Mouse (Mus musculus) left cerebral cortex, postnatal 10 days (tissue): ENCODE data around the gene Prss16. TPM values are rescaled to one million over a fixed set of nuclear protein-coding genes. Genes with fewer than 3 reads are reported as not detected.
"Not testable (repeated sequence)": the region's sequence is repeated elsewhere in the genome, so short reads cannot be mapped to it uniquely, and the experiment has no call there.

Experiments
- DNase-seq, 2 experiments: peaks; one replicate each; pipeline ENCODE4 v3.0.0; 2021 to 2022; ENCODE audit warnings: low spot score in 2 of 2, mixed read lengths in 1 of 2; ENCODE audit errors: extremely low spot score in 1 of 2
- intact Hi-C: fragments of 180-260 bp; cut with DNase I; formaldehyde crosslinking; loops from one replicate; pipeline ENCODE4 v1.15.1; 2025
- total RNA-seq, 2 experiments: library from RNA; stranded (reverse); gene quantifications; 2 replicates each; pipeline ENCODE4 v1.2.3; 2021

Gene Prss16
- total RNA-seq, 2 experiments from 2014 or later = 0.55 TPM; not detected in 1

DNA sequence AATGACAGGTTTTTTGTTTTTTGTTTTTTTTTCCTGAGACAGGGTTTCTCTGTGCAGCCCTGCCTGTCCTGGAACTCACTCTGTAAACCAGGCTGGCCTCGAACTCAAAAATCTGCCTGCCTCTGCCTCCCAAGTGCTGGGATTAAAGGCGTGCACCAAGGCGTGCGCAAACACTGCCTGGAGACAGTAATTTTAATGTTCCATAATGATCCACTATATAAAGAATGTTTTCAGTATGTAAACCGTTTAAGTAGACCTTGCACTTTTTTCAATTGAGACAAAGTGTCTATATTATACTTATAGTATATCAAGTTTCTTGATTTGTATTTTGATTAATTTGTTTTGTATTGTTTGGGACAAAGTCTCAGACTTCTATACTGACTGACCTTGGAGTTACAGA, 29.8 kb upstream of the Prss16 start:
- no peak for DNase-seq
- intact Hi-C loops = no loop called here

DNA sequence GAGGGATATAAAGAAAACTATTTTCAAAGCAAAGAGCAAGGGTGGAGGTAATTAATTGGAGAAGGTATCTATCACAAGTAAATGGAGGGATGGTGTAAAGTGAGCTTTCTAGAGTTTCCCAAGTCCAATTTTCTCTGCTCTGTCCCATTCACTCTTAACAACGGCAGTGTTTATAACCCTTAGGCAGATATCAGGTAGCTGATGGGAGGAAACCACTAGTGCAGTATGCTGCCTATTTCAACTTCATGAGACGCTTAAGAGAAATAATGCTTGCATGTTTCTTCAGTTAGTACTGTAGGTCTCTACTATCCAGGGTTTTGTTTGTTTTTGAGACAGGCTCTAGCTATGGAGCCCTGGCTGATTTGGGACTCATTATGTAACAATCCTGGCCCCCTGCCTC, 27.9 kb upstream of the Prss16 start:
- intact Hi-C loops = no loop called here
- no peak for DNase-seq

DNA sequence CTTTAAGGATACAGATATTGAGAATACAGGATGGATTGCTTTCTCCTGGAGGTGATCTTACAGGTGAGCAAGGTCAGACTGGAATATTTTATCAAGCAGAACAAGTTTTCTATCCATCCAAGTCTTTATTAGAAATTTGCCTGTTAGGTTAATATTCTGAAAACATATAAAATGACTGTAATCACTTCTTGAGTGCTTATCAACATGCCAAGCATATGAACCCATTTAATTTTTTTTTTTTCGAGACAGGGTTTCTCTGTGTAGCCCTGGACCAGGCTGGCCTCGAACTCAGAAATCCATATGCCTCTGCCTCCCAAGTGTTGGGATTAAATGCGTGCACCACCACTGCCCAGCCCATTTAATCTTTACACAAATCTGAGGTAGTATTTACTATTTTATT, 27.4 kb upstream of the Prss16 start:
- DNase-seq = no peak
- intact Hi-C loops = no loop called here

DNA sequence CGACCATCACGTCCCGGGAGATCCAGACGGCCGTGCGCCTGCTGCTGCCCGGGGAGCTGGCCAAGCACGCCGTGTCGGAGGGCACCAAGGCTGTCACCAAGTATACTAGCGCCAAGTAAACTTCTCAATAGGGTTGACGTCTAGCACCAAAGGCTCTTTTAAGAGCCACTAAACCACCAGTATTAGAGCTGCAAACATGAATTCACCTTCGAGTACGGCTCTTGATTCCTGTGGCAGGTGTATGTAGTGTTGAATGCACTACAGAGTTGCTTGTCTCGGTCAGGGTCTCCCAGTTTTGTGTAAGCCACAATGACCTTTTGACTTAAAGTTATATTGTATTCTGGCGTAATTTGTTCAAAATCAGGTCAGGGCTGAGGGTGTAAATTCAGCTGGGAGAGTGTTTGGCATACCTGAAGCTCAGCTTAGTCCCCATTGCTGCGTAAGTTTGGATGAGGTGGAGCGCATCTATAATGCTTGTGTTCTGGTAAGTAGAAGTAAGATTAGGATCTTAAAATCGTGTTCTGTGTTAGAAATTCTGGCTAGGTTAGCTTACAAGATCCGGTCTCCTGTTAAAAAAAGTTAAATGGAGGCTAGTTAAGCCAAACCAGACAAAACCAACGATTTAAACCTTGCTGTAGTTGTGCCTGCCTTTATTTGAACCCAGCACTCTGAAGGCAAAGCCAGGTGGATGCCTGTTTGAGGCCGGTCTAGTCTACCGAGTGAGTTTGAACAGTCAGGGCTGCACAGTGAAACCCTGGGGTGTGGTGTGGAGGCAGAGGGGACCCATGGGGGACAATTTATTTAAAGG, 26.8 kb upstream of the Prss16 start:
- intact Hi-C loops = no loop called here
- DNase-seq = no peak

DNA sequence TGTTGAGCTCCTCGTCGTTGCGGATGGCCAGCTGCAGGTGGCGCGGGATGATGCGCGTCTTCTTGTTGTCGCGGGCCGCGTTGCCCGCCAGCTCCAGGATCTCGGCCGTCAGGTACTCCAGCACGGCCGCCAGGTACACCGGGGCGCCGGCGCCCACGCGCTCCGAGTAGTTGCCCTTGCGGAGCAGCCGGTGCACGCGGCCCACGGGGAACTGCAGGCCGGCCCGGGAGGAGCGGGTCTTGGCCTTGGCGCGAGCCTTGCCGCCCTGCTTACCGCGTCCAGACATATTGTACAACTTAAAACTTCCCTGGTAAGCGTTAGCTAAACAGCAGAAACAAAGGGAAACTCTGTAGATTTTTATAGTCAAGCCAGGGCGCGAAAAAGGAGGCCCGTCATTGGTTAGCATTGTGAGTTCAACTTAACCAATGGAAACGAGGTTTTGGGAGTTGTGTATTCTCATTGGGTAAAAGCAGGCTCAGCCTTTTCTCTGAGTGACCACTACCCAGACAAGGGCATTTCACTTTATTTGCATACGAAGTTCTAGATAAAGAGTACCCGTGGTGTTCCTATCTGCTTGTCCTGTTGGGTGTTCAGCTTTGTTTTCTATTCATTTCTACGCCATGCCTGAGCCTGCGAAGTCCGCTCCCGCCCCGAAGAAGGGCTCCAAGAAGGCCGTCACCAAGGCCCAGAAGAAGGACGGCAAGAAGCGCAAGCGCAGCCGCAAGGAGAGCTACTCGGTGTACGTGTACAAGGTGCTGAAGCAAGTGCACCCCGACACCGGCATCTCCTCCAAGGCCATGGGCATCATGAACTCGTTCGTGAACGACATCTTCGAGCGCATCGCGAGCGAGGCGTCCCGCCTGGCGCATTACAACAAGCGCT, 26.0 kb upstream of the Prss16 start, which contains the start of the genes Hist1h2ah and Hist1h2bk:
Hist1h2ah (minus strand) TSS at position 302 of the 882 bp plus-strand sequence.
Hist1h2bk (plus strand) TSS at position 604 of the 882 bp plus-strand sequence.
- DNase-seq = peak; percentile 78 to 92
- intact Hi-C loops = not testable (repeated sequence)

DNA sequence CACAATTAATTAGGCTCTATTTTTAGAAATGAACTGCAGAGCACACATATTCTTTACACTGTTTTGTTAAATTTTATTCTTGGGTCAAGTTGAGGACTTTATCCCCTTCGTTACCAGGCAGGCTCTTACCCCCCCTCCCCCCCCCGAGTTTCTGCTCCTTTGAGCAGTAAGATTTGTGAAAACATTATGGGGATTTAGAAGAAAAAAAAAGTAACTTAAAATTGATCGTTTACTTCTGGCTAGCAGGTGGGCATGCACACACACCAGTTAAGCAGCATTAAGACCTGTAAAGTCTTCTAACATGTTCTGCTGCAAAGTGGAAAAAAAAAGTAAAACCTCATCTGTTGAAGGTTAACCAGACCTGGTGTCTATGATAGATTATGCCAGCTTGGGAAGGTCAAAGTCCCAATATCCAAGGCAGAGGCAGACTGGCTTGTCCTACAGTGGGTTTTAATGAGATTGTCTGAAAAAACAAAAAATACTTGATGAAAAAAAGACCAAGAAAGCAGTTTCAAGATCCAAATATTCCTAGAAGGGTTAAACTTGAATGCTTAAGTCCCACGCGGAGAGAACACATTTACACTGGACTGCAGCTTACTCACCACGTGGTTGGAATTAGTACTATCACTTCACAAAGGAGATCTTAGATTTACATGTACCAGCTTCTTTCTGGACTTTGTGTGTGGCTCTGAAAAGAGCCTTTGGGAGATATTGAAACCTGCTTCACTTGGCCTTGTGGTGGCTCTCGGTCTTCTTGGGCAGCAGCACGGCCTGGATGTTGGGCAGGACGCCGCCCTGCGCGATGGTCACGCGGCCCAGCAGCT, 25.1 kb upstream of the Prss16 start:
- intact Hi-C loops = no loop called here
- DNase-seq = no peak

DNA sequence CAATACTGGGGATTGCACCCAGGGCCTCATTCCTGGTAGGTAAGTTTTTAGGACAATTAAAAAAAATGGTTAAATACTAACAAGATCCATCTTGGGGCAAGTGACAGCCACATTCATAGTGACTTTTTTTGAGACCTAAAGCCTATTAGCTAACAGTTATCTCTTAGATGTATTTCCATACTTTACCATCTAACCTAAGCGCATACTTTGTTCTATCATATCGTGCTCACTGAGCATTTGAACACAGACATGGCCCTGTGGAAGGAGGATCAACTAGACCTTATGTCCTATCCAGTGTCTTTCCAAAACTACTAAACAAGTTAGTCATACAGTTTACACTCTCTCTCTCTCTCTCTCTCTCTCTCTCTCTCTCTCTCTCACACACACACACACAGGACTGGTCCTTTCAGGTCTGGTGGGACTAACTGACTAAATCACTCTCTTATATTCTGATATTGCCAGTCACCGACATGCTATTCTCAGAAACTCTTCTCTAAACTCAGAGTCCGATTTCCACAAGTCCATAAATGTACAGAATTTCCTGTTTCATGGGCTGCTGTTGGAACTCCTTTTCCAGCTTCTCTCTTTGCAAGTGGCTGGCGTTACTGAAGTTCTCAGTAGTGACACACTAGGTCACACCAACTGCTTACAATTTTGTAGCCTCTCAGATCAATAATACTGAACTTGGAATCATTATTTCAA, 24.4 kb upstream of the Prss16 start:
- intact Hi-C loops = no loop called here
- DNase-seq = no peak

DNA sequence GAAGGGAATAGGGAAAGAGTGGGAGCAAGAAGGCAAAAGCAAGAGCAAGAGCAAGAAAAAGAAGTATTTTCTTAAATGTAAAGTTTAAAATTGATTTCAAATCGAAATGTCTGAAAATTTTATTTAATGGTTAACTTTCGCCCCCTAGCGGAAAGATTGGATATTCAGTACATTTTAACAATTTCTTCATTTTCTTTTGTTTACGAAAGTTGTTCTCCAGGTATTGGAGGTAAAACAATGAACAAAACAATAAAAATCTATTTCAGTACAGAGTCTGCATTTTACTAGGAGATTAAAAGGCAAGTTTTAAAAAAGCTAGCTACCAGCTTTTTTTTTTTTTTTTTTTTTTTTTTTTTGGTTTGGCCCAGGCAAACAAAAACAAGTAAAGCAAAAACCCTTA, 21.0 kb upstream of the Prss16 start:
- DNase-seq = no peak
- intact Hi-C loops = no loop called here

DNA sequence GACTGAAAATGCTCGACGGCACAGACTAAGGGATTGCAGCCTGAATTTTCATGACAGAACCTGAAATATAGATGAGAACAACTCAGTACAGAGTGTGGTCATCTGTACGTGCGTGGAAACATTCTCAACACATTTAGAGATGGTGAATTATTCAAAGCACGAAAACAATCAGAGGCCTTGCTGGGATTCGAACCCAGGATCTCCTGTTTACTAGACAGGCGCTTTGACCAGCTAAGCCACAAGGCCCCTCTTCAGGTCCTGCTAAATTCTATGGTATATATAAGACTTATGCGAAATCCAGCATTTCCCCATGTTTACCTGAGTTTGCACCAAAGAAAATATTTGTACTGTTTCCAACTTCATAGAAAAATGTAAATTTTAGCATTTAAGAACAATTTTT, 20.4 kb upstream of the Prss16 start:
- DNase-seq = no peak
- intact Hi-C loops = loop anchor here (5.0 to 10.0 kb wide), 4 partner anchors 315 to 1492 kb away; partner anchors contain the start of genes Hist1h2ai, Hist1h2bl and Hist1h3h

DNA sequence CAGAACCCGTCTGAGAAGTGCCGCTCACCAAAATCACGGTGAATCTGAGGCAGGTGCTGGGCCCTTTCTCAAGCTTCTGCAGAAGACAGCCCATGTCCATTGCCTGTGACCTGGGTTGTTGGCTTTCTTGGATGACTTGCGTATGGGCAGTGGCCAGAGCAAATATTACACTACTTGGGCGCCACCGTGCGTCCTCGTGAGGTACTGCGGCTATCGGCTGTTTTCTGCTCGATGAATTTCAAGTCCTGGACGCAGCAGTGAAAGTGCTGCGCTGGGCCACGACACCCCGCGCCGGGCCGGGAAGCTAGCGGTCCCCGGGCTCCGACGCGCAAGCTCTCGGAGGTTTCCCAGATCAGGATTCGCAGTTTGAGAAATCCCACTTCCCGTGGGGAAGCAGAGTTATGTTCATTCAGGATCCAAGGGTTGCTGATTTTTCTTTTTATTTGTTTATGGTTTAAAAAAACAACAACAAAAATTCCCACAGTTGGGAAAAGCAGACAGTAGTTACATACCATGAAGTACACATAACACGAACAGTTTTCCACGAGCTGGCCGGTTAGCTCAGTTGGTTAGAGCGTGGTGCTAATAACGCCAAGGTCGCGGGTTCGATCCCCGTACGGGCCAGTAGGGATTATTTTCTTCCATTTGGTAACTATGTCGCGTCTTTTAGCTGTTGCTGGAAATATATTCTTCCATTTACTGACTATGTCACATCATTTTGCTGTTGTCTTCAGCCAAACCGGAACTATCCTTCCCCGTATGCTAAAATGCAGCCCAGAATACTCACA, 19.3 kb upstream of the Prss16 start:
- intact Hi-C loops = loop anchor here (1.0 to 10.0 kb wide), 5 partner anchors 55 to 1493 kb away; partner anchors contain the start of genes Hist1h2ai, Hist1h2bl and Hist1h3h
- peak; percentile 90 to 91 for DNase-seq

DNA sequence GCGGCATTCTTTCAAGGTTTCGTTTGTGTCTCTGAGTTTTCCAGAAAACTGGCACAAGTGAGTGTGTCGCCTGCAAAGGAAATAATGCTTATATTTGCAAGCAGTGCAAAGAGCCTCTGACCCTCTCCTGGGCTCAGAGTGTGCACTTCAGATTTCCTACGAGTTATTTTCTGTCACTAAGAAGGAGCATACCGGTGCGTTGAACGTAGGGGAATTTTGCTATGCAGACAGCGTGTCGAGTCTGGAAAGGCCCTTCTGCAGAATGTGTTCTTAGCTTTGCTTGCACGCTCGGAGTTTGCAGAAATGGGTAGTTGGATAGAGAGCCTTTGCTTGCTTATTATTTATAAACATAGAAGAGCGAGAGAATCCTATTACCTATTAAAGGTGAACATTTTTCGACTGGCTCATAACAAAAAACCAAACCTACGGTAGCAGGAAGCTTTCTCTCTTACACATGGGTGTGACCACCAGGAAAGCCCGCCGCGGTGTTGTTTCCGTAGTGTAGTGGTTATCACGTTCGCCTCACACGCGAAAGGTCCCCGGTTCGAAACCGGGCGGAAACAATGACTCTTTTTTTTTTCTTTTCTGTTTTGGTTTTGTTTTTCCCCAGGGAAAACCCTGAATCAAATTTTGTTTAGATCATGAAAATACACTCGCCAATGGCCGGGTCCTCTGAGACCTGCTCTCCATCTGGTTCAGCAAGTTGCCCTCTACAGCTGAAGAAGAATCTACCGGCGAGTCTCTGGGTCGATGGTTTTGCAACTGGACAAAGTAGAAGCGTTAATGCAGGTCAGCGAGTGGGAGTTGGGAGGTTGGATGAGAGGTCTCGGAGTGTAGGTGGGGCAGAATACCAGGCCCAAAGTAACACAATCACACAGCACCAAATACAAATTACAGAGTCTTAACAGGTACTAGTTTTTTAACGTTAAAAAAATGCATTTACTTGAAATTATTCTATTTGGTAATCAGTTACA, 16.8 kb upstream of the Prss16 start:
- intact Hi-C loops = loop anchor here (5.0 to 10.0 kb wide), 4 partner anchors 312 to 1496 kb away; partner anchors contain the start of genes Hist1h2ai, Hist1h2bl and Hist1h3h
- DNase-seq = peak; percentile 77 to 83

DNA sequence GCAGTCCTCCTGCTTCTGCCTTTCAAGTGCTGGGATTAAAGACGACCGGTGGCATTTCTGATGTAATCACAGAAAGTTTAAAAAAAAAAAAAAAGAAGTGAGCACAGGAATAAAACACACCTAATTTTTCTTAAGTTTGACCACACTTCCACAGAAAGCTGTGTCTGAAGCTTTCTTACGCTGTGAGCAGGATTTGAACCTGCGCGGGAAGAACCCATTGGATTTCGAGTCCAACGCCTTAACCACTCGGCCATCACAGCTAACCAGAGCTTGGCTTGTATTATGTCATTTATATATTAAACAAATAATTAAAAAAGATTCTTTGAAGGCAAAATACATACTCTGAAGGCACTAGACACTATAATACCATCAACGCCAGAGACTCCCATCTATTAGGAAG, 12.7 kb upstream of the Prss16 start:
- intact Hi-C loops = loop anchor here (5.0 to 10.0 kb wide), 3 partner anchors 90 to 1413 kb away; partner anchors contain the start of genes Hist1h2ai, Hist1h2bl and Hist1h3h
- peak; percentile 68 to 73 for DNase-seq

DNA sequence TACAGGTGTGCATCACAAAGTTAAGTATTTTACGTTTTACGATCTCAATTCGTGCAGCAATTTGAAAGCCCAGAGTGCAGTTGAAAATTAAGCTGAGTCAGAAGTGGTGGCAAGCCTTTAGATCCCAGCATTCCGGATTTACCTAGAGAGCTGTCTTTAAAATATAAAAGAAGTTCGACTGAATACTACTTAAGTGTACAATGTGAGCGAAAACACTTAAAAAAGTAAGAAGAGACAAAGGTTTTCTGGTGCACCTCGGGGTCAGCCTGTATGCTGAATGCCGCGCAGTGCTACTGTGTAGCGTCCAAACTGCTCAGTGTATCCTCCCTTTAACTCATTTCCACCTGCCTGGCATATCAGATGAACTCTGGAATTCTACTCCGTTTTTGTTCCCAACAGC, 12.0 kb upstream of the Prss16 start:
- DNase-seq = no peak
- intact Hi-C loops = loop anchor here (5.0 to 10.0 kb wide), 3 partner anchors 89 to 1413 kb away; partner anchors contain the start of genes Hist1h2ai, Hist1h2bl and Hist1h3h

DNA sequence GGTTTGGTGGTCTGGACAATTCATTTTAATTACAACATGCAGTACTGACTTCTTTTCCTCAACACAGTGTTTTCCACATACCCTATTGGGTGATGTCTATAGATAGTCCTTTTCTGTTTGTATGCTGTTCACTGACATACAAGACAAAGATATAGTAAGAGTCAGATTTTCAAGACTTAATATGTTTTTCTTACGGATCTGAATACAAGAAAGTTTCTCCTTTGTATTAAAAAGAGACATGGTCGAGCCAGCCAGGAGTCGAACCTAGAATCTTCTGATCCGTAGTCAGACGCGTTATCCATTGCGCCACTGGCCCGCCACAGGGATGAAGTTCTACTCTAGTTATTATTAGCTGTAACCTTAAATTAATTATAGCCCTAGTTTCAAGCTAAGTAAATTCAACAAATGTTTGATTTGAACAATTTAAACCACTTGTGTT, 11.4 kb upstream of the Prss16 start:
- DNase-seq = no peak
- intact Hi-C loops = loop anchor here (5.0 to 10.0 kb wide), 3 partner anchors 89 to 1414 kb away; partner anchors contain the start of genes Hist1h2ai, Hist1h2bl and Hist1h3h

DNA sequence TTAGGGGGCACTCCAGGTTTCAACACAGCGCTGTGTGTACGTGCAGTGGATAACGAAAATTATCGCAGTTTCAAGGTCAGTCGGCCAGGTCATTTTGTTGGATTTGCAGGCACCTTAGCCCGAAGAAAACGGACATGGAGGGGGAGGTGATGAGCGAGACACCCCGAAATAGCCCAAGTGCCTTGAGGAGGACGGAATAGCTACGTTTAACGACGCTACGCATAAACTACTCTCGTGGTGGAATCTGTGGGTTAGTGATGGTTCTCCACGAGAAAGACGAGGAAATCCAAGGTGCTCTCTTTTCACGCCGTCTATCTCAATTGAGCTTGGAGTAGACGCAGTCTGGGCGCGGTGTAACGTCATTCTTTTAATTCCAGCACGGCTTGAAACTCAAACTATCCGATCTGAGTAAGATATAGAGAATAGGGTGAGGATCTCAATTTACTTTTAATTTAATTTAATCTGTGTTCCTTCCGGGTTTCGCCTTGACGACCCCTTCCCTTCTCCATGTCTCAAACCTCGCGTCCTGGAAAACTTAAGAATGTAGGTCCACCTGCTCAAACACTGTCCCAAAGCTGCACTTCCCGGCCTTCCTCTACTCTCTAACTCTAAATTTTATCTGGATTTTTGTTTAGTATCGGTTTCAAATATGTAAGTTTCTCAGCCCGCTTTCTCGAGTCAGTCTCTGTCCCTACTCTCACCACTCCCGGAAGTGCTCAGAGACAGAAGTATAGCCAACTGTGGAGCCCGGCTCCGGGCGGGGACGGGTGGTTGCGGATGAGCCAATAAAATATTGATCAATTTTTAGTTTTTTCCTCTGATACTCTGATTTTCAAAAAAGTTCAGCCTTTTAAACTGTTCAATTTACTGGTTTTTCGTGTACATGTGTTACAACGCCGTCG, 10.6 kb upstream of the Prss16 start:
- intact Hi-C loops = loop anchor here (5.0 to 10.0 kb wide), 3 partner anchors 88 to 1415 kb away; partner anchors contain the start of genes Hist1h2ai, Hist1h2bl and Hist1h3h
- no peak for DNase-seq
